Mouse (Mus musculus) cerebellum, adult 2 months (tissue): ENCODE measurements around the gene Grm8. TPM values are rescaled to one million over a fixed set of nuclear protein-coding genes. Genes with fewer than 3 reads are reported as not detected.

Experiments
- DNase-seq, 2 experiments: peaks; one replicate each; pipeline ENCODE4 v3.0.0; 2021
- H3K27ac ChIP-seq: fragments of 200-500 bp; 2 replicates; pipeline ENCODE4 v1.5.1; 2012; ENCODE audit warnings: low read length, control low read depth, inconsistent platforms; ENCODE audit not compliant: insufficient read depth
- H3K27me3 ChIP-seq: fragments of 200-500 bp; 2 replicates; pipeline ENCODE4 v1.6.1; 2012; ENCODE audit warnings: inconsistent platforms, mild to moderate bottlenecking, low read length, moderate library complexity; ENCODE audit not compliant: control insufficient read depth, insufficient read depth
- H3K4me1 ChIP-seq: fragments of 200-500 bp; 2 replicates; pipeline ENCODE4 v1.6.1; 2011; ENCODE audit warnings: low read length; ENCODE audit not compliant: control insufficient read depth, insufficient read depth
- H3K4me3 ChIP-seq: fragments of 200-500 bp; replicated peaks from 2 replicates; pipeline ENCODE3; 2011; ENCODE audit warnings: mild to moderate bottlenecking, low read depth, low read length, control low read depth; ENCODE audit not compliant: insufficient read depth
- CTCF ChIP-seq: fragments of 200-500 bp; IDR thresholded peaks from 2 replicates; pipeline ENCODE4 v1.5.1; 2011; ENCODE audit warnings: low read depth, mild to moderate bottlenecking, control low read depth, low read length, moderate library complexity, borderline replicate concordance; ENCODE audit not compliant: insufficient read depth
- POLR2A ChIP-seq: fragments of 200-500 bp; IDR thresholded peaks from 2 replicates; pipeline ENCODE4 v1.6.1; 2011; ENCODE audit warnings: low read length, control low read depth, borderline replicate concordance; ENCODE audit not compliant: insufficient read depth
- WGBS: fragments of 180-500 bp; shearing (Covaris S2); methylation state at CpG from one replicate; pipeline ENCODE4 v1.1.7; 2018; 5-methylcytosine and 5-hydroxymethylcytosine counted together
- polyA plus RNA-seq: library from polyadenylated mRNA; depleted of rRNA; stranded (reverse); fragments of >200 nt; gene quantifications from 2 replicates; pipeline ENCODE4 v1.2.3, GENCODE M21; 2012

Gene Grm8
- polyA plus RNA-seq, 1 experiment, result 6.6 TPM

- WGBS, result 91% methylated on average over 1 of the region's 1 CpGs
- TF ChIP-seq CTCF (no peak), POLR2A (no peak)
- Histone ChIP-seq H3K27me3 (no peaks in the 10 kb centered on the region), H3K4me3 (no peak overlapping the region), H3K4me1 (no peaks in the 10 kb centered on the region), H3K27ac (no peak overlapping the region)
- no peak for DNase-seq
Observed at GRCm38 (mm10) chr6:28040815-28041214, 94.2 kb downstream of the Grm8 start.

GRCm38 (mm10) chr6:28032006-28032405, 103.0 kb downstream of the Grm8 start:
- no peak for DNase-seq
- TF ChIP-seq CTCF, result no peak
- TF ChIP-seq POLR2A, result no peak
- 89% methylated on average over 4 of the region's 4 CpGs for WGBS

GRCm38 (mm10) chr6:28017653-28018052, 117.3 kb downstream of the Grm8 start:
- WGBS, result 63% methylated on average over 1 of the region's 1 CpGs
- no peak for DNase-seq
- TF ChIP-seq CTCF (no peak), POLR2A (no peak)

More at GRCm38 (mm10) chr6:28032006-28032405, 103.0 kb downstream of the Grm8 start:
- H3K4me3 ChIP-seq, result no peak overlapping the region
- H3K4me1 ChIP-seq, result no peaks in the 10 kb centered on the region
- H3K27me3 ChIP-seq, result no peaks in the 10 kb centered on the region
- no peak overlapping the region for H3K27ac ChIP-seq

GRCm38 (mm10) chr6:28007001-28007400, 128.0 kb downstream of the Grm8 start:
- WGBS, result 64% methylated on average over 3 of the region's 3 CpGs
- no peak for TF ChIP-seq CTCF
- no peak for TF ChIP-seq POLR2A
- no peaks in the 10 kb centered on the region for H3K27me3 ChIP-seq
- DNase-seq, result no peak
- H3K4me3 ChIP-seq, result no peak overlapping the region
- H3K4me1 ChIP-seq, result no peaks in the 10 kb centered on the region
- no peak overlapping the region for H3K27ac ChIP-seq

More at GRCm38 (mm10) chr6:28017653-28018052, 117.3 kb downstream of the Grm8 start:
- no peaks in the 10 kb centered on the region for H3K4me1 ChIP-seq
- H3K27me3 ChIP-seq, result no peaks in the 10 kb centered on the region
- no peak overlapping the region for H3K4me3 ChIP-seq
- no peak overlapping the region for H3K27ac ChIP-seq

GRCm38 (mm10) chr6:27997250-27997649, 137.7 kb downstream of the Grm8 start:
- H3K27me3 ChIP-seq, result no peaks in the 10 kb centered on the region
- no peak for DNase-seq
- no peak overlapping the region for H3K4me3 ChIP-seq
- 99% methylated on average over 2 of the region's 2 CpGs for WGBS
- no peaks in the 10 kb centered on the region for H3K4me1 ChIP-seq
- H3K27ac ChIP-seq, result no peak overlapping the region
- no peak for TF ChIP-seq POLR2A
- TF ChIP-seq CTCF, result no peak

GRCm38 (mm10) chr6:27991241-27991640, 143.7 kb downstream of the Grm8 start:
- 90% methylated on average over 4 of the region's 4 CpGs for WGBS
- TF ChIP-seq CTCF, result no peak

DNA sequence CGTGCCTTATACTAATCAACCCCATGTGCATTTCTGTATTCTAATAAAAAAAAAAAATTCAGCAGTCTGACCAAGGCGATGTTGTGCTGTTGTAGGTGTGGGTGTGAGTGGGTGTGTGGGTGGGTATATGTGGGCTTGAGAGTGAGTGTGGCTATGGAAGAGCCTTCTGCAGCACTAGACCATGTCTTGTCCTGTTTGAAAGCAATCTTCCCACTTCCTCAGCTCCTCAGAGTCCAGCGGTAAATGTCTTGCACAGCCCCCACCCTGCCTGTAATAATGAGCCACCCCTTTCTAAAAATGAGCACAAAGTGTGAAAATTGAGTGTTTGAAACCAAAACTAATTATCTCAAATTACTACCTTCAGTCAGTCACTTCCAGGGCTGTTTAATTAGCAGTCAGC, 152.4 kb downstream of the Grm8 start:
- H3K27me3 ChIP-seq, result no peaks in the 10 kb centered on the region
- no peak for TF ChIP-seq POLR2A
- no peak for TF ChIP-seq CTCF
- 72% methylated on average over 3 of the region's 3 CpGs for WGBS
- H3K4me1 ChIP-seq, result no peaks in the 10 kb centered on the region
- H3K4me3 ChIP-seq, result no peak overlapping the region
- H3K27ac ChIP-seq, result no peak overlapping the region
- DNase-seq, result no peak

More at GRCm38 (mm10) chr6:27991241-27991640, 143.7 kb downstream of the Grm8 start:
- no peak for DNase-seq
- no peak overlapping the region for H3K27ac ChIP-seq
- H3K27me3 ChIP-seq, result no peaks in the 10 kb centered on the region
- H3K4me1 ChIP-seq, result no peaks in the 10 kb centered on the region
- H3K4me3 ChIP-seq, result no peak overlapping the region

DNA sequence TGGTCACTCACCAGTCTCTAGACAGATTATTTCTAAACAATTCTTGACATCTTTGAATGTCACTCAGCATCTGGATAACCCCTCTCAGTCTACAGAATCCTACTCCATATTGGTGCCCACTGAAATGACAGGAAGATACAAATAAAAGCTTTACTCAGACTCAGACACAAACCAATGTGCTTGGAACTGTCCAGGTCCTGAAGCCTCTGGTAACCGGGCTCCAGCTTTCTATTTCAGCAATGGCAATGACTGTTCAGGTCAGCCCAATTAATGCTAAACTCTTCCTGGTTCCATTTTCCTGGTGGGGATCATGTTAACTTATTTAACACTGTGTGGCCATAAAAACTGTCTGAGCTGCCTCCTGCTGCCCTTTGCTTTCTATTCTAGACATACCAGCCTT, 153.0 kb downstream of the Grm8 start:
- Histone ChIP-seq H3K4me1 (no peaks in the 10 kb centered on the region), H3K27ac (no peak overlapping the region), H3K27me3 (no peaks in the 10 kb centered on the region), H3K4me3 (no peak overlapping the region)
- TF ChIP-seq CTCF, result no peak
- no peak for TF ChIP-seq POLR2A
- DNase-seq, result no peak
- 37% methylated on average over 1 of the region's 1 CpGs for WGBS
